Mouse (Mus musculus) lung, postnatal 4 days (tissue): ENCODE data around the gene Erg.

Experiments
- DNase-seq, 2 experiments: peaks; one replicate each; pipeline ENCODE4 v3.0.0; 2021

Erg gene

GRCm38 (mm10) chr16:95584751-95585528 lies 1.5 kb downstream of the Erg start:
- DNase-seq = no peak

- no peak for DNase-seq
Observed at GRCm38 (mm10) chr16:95579289-95579688, 7.1 kb downstream of the Erg start.

DNA sequence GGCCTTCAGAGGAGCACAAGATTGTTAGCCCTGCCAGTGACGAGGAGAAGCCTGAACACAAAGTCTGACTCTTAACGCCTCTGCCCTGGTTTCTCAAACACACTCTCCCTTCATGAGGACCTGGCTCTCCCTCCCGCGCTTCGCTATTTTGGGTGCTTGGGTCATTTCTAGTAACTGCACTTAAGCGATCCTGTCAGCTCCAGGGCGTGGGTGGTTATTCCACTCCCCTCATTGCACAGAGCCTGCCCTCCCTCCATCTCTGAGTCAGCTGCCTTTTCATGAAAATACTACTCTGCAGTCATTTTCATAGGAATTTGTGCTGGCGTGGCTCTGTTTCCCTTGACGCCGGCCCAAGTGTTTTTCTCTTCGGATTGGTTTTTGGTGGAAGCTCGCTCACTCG lies 13.2 kb downstream of the Erg start:
- no peak for DNase-seq

DNA sequence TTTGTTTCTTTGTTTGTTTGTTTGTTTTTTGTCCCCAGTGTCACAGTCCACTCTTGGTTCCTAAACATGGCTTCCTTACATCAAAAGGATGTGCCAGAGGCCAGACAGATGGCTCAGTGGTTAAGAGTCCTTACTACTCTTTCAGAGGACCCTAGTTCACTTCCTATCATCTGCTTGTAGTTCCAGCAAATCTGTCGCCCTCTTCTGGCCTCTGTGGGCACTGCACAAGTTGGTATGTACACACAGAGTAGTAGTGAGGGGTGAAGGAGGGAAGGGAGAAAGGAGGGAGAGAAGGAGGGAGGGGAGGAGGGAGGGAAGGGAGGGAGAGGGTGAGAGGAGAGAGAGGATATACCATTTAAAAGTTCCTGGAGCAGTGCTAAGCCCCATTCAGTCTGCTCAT lies 15.8 kb downstream of the Erg start:
- DNase-seq = peak in 1 of 2 experiments; percentile 35

- DNase-seq = no peak
Observed at GRCm38 (mm10) chr16:95556834-95557233, 29.6 kb downstream of the Erg start.

DNA sequence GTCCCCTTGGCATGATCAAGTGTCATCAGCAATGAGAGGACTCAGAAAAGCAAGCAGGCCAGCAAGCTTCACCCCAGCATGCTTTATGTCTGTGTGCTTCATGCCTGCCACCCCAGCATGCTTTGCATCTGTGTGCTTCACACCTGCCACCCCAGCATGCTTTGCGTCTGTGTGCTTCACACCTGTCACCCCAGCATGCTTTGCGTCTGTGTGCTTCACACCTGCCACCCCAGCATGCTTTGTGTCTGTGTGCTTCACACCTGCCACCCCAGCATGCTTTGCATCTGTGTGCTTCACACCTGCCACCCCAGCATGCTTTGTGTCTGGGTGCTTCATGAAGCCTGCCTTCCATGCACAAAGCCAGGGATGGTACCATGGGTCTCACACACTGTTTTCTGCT lies 33.3 kb downstream of the Erg start:
- no peak for DNase-seq

- no peak for DNase-seq
Observed at GRCm38 (mm10) chr16:95552495-95552894, 33.9 kb downstream of the Erg start.

- DNase-seq = no peak
Observed at GRCm38 (mm10) chr16:95550496-95550895, 35.9 kb downstream of the Erg start.

GRCm38 (mm10) chr16:95544753-95545152 lies 41.6 kb downstream of the Erg start:
- no peak for DNase-seq

- no peak for DNase-seq
Observed at GRCm38 (mm10) chr16:95543471-95543870, 42.9 kb downstream of the Erg start.

DNA sequence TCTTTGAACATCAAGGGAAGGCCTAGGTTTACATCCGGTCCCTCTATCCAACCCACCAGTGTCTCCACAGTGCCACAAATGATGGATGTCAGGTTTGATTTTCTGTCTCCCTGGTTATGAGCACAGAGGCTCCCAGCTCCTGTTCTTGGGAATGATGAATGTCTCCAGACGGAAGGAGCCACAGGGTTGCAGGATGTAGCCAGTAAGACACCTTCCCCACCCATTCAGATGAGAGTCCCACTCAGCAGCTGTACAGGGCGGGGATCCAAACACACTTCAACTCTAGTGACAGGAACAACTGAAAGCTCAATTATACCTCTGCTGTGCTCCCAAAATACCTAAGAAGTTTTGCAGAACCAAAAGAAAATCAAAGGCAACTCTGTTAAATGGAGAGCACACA lies 51.2 kb downstream of the Erg start:
- no peak for DNase-seq

- no peak for DNase-seq
Observed at GRCm38 (mm10) chr16:95532387-95533077, 53.9 kb downstream of the Erg start.

- DNase-seq = no peak
Observed at GRCm38 (mm10) chr16:95527561-95527960, 58.8 kb downstream of the Erg start.

DNA sequence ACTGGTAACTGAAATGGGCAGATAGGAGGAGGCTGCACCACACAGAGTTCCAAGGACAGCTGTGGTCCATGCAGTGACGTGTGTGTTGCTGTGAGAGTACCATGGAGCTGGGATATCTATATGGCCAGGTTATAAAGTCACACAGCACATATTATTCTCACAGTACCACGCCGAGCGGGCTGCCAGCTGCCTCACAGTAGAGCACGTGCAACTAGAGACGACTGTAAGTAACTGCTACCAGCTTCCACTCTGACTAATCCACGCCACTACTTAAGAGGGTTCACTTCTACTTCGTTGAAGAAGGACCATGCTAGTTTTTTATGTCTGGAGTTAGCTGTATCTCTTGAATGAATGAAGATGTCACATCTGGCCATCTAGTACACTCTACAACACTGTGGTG lies 66.9 kb downstream of the Erg start:
- DNase-seq = no peak

DNA sequence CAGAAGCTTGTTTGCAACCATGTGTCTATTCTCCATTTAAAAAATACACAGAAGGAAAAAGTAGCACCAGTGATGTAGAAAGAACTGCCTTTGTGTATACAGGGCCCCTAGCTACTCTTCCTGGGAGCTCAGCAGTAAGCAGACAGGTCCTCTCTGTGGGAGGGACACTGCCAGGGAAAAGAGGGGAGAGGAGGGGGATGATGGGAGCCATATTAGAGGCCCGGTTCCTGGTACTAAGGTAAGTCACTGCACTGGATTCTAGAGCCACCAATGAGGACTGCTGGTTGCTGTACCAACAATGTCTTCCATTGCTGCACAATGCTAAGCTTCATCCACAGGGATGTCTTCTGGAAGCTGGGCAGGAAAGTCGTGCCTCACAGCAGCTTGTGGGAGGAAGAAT lies 80.3 kb downstream of the Erg start:
- DNase-seq = no peak

DNA sequence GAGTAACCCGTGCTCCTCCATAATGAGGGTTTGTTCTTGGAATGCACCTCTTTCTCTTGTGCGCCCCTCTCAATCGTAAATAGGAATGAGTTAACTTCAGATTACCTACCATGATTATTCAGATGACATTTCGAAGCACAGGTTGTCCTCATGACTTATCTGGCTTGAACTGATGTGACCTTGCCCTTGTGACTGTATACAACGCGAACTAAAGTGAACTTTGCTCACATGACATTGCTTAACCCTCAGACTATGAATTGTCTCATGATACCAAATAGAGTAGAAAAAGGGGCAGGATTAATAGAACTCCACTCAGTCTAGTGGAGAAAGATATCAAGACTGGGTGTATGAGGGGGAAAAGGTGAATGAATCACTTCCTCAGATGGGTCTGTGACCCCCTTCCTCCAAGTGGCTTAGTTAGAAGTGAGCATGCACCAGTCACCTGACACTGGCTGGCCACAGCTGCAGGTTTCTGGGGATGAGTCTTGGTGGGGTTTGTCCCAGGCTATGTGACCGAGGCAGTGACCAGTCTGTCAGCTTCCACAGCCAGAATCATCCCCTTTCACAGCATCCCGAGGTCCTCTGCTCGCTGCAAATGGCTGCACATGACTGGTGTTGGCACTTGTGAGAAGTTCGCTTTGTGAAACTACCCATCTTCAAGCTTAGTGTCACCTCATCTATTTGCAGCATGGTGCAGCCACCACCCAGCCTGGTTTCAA lies 89.7 kb downstream of the Erg start:
- no peak for DNase-seq

DNA sequence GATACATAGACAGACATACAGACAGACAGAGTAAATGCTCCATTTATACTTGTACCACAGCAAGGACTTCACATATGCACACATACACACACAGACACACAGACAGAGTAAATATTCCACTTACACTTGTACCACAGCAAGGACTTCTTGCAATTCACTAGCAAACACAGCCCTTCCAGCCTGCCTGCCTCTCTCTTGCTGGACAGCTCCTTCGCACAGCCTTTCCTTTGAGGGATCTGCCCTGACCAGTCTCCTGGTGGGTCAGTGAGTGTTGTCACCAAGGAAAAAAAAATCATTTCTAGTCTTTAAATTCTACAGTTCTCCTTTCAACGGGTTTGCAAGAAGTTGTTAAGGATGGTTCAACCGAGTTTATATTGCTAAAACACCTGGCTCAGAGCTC lies 92.3 kb downstream of the Erg start:
- DNase-seq = no peak

DNA sequence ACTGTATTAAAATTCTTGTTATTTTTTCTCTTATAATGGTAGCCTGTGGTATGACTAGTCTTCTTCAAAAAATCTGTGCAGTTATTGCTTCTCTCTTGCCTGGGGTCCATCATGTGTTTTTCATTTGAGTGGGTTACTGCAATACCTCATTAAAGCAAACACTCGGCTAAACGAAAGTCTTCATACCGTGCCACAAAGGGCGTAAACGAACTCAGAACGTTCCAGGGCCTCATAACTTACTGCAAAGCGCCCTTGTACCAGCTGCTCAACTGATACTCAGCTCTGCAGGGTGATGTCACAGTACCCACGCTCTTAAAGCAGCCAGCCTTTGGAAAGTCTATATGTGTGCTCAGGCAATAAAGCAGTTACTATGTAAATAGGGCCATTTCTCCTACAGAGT lies 93.1 kb downstream of the Erg start:
- no peak for DNase-seq

DNA sequence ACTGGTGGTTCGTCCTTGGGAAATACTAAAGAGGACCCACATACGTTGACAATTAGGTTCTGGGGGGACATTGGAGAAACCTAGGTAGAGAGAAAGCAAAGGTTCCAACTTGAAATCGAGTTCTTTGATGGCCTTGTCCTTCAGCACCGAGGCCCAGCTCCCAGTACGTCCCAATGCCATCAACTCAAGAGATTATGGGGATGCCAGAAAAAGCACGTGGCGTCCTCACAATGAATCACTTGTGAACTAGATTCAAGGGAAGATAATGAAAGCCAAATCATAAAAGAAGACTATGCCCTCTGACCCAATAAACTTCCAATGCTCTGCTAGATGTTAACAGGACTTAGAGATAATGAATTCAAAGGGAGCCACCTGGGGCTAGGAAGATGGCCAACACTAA lies 94.2 kb downstream of the Erg start:
- no peak for DNase-seq

DNA sequence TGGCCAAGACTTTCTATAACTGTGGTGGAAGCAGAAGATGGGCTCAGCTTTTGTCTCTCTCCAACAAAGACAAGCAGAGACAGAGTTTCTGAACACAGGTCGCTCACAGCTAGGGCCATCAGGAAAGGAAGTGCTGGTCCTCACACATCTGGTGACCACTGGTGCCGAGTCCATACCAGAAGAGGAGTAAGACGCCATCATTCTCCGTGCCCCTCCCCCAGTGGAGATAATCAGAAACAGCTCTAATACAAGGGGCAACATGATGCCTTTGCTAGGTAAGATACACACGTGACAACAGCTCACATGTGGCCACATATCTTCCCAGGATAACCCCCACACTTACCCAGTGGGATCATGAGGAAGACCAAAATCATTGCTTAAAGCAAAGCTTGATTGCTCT lies 96.0 kb downstream of the Erg start:
- no peak for DNase-seq

DNA sequence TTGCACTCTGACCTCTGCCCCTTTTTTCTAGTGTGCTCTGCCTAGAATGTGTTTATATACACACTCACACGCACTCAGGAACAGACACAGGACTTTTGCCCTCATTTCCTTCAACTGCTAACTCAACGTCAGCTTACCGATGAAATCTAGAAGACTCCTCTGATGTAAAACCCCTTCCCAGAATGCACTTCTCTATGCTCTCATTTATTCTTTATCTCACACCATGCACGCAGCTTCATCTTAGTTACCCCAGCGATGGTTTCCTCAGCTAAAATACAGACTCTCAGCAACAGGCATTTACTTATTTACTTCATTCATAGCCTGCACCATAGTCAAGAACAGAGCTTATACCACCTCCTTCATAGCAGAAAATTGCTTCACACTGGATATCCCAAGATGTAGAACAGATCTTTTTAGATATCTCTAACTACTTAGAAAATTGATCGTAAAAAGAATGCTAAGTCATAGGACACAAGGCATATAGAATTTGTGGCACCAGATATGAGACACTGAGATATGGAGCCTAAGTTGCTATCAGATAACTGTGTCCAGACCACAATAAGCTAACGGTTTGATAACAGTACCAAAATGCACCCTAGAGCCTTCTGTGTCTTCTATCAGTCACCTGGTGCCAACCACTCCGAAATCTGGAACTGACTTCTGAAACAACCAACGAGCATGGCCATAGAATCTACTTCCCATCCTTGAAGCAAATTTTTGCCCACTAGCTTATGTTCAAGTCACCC lies 98.6 kb downstream of the Erg start:
- no peak for DNase-seq

GRCm38 (mm10) chr16:95481176-95481575 lies 105.2 kb downstream of the Erg start:
- no peak for DNase-seq

DNA sequence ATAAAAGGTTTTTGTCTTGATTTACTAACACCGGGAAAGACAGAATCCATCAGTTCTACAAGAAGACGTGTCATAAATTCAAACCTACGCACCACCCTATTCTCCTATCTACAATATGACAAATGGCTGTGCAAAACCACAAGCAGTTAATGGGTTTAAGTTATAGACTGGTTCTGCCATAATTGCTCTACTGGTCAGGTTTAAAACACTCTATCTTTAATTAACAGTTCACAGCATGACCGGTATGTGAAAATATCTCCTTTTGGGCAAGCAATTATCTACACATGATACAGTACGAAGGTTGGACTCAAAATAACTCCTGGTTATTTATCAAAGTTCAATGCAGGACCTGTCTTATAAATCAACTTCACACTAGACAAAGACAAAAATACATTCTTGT lies 107.8 kb downstream of the Erg start:
- no peak for DNase-seq
